Comparison of ENCODE assay signal across 16 mouse cellular contexts in the genomic region with DNA sequence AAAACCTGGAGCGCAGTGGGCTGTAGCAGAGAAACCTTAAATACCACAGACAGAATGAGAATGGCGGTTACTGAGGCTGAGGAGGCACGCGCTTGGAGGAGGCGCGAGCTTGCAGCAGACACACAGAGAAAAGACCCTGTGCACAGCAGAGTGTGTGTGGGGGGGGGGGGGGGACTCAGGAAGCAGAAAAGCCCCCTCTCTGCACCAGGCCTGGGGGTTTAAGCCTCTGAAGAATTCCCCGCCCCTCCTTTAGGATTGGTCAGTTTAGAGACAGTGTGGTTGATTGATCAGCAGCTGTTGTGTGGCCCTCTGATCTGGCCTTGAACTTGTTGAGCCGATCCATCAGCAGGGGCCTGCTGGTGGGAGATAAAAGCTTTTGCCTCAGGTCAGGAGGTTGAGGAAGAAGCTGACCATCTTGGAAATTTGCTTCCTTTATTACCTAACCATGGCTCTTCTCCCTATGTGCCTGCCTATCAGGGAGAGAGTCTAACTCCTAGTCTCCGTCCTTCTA.
A peak's percentile ranks its signal among the peaks of the same experiment; 100 is the strongest.
DNase-seq lines count a peak whose midpoint lies in the region; ATAC-seq and TF ChIP-seq lines count a peak whose summit lies in the region.
"Had no signal": no experiment of that assay in that cellular context is flagged by ENCODE, and none has a peak within 500 bp of the region (broad histone marks: within the 10 kb centered on the region; RNA-seq: fewer than 3 reads in every experiment).

No protein-coding gene starts in this region.

- no peak overlapping the region for H3K4me3 ChIP-seq in stomach, embryonic 14.5 days (ENCODE audit: low read depth, low read length)
- no peak overlapping the region for H3K4me3 ChIP-seq in stomach, postnatal 0 days (ENCODE audit: low read depth, low read length)
- H3K4me3 ChIP-seq in forebrain, embryonic 11.5 days (ENCODE audit: low read depth, low read length) = no peak overlapping the region
- H3K4me3 ChIP-seq in midbrain, embryonic 12.5 days = no peak overlapping the region
- H3K4me3 ChIP-seq in thymus, adult 2 months (ENCODE audit: control insufficient read depth, insufficient read depth, low read length) = no peak overlapping the region
- H3K4me3 ChIP-seq: limb, embryonic 12.5 days had no signal

- H3K4me1 ChIP-seq in stomach, embryonic 14.5 days (ENCODE audit: control insufficient read depth, insufficient read depth, low read length) = no peaks in the 10 kb centered on the region
- no peaks in the 10 kb centered on the region; the same call in 1 of the 2 replicates for H3K4me1 ChIP-seq in stomach, postnatal 0 days (replicated peaks; ENCODE audit: control insufficient read depth, insufficient read depth)
- peaks cover 17% of the 10 kb centered on the region for H3K4me1 ChIP-seq in forebrain, embryonic 11.5 days (replicated peaks; ENCODE audit: control insufficient read depth, insufficient read depth, low read length)
- H3K4me1 ChIP-seq in midbrain, embryonic 12.5 days = peaks cover 26% of the 10 kb centered on the region
- H3K4me1 ChIP-seq in thymus, adult 2 months (replicated peaks; ENCODE audit: control insufficient read depth, insufficient read depth, low read length) = no peaks in the 10 kb centered on the region

- no peaks in the 10 kb centered on the region for H3K36me3 ChIP-seq in stomach, embryonic 14.5 days (ENCODE audit: control insufficient read depth, insufficient read depth, low read length)
- H3K36me3 ChIP-seq in stomach, postnatal 0 days (ENCODE audit: control insufficient read depth, insufficient read depth, low read length) = no peaks in the 10 kb centered on the region
- H3K36me3 ChIP-seq in forebrain, embryonic 11.5 days (ENCODE audit: control insufficient read depth, insufficient read depth, low read length) = no peaks in the 10 kb centered on the region
- H3K36me3 ChIP-seq in midbrain, embryonic 12.5 days = no peaks in the 10 kb centered on the region
- no peaks in the 10 kb centered on the region for H3K36me3 ChIP-seq in thymus, adult 2 months (ENCODE audit: control insufficient read depth, insufficient read depth, low read length)
- H3K36me3 ChIP-seq: limb, embryonic 12.5 days had no signal

- no peak for TF ChIP-seq EP300 in stomach, postnatal 0 days (optimal IDR thresholded peaks at IDR 0.05)

- ATAC-seq in stomach, embryonic 14.5 days (ENCODE audit: insufficient number of reproducible peaks, insufficient read depth, low FRiP score, low read depth) = no peak
- ATAC-seq in stomach, postnatal 0 days (ENCODE audit: low FRiP score, low TSS enrichment) = no peak
- peak; percentile 55; the same call in 1 of the 2 replicates for ATAC-seq in forebrain, embryonic 11.5 days (replicated peaks; ENCODE audit: low FRiP score)
- 0 out of 2 replicates have a peak, but pooled peaks have one; percentile 16 for ATAC-seq in midbrain, embryonic 12.5 days (ENCODE audit: low FRiP score, low read depth)
- ATAC-seq: liver, postnatal 0 days had no signal

- 26% methylated on average over 9 of the region's 9 CpGs for WGBS in stomach, embryonic 14.5 days
- WGBS in stomach, postnatal 0 days = 41% methylated on average over 9 of the region's 9 CpGs
- WGBS in forebrain, embryonic 11.5 days = 17% methylated on average over 9 of the region's 9 CpGs
- WGBS in midbrain, embryonic 12.5 days = 10% methylated on average over 9 of the region's 9 CpGs
- WGBS in thymus, adult 2 months = 68% methylated on average over 9 of the region's 9 CpGs

- no peaks in the 10 kb centered on the region for H3K27me3 ChIP-seq in stomach, embryonic 14.5 days (ENCODE audit: control insufficient read depth, insufficient read depth, low read length)
- no peaks in the 10 kb centered on the region for H3K27me3 ChIP-seq in stomach, postnatal 0 days (ENCODE audit: control insufficient read depth, insufficient read depth, low read length)
- H3K27me3 ChIP-seq in forebrain, embryonic 11.5 days (ENCODE audit: control insufficient read depth, insufficient read depth, low read length) = peaks cover 5% of the 10 kb centered on the region; the same call in 1 of the 2 replicates
- peaks cover 91% of the 10 kb centered on the region for H3K27me3 ChIP-seq in midbrain, embryonic 12.5 days
- H3K27me3 ChIP-seq in thymus, adult 2 months (ENCODE audit: control insufficient read depth, insufficient read depth, low read length) = no peaks in the 10 kb centered on the region

- TF ChIP-seq CTCF in stomach, postnatal 0 days (IDR thresholded peaks at IDR 0.05; ENCODE audit: low read depth) = no peak
- TF ChIP-seq CTCF in thymus, adult 2 months (IDR thresholded peaks at IDR 0.05; ENCODE audit: borderline replicate concordance, control insufficient read depth, extremely low read depth, insufficient read depth, low read length, poor library complexity) = no peak

- no peak for DNase-seq in stomach, postnatal 0 days (ENCODE audit: low spot score)
- DNase-seq in forebrain, embryonic 11.5 days (ENCODE audit: low spot score) = no peak
- DNase-seq in yolk sac, embryonic 10.5 days (ENCODE audit: low spot score) = peak; percentile 14
- DNase-seq in thymus, adult 2 months = no peak
- no peak for DNase-seq in urinary bladder, postnatal 36 days (ENCODE audit: low spot score in 2 of 2)
- no peak for DNase-seq in kidney, postnatal 36 days
- DNase-seq: cerebellum, adult 11-12 months; heart, adult 11 months; heart, postnatal 4 days; kidney, adult 9 months; liver, postnatal 0 days; lung, postnatal 4 days; thymus, adult 18-20 months had no signal

- H3K4me2 ChIP-seq in stomach, embryonic 14.5 days (replicated peaks; ENCODE audit: low read depth, low read length) = no peak overlapping the region
- no peak overlapping the region for H3K4me2 ChIP-seq in stomach, postnatal 0 days (replicated peaks; ENCODE audit: low read depth)
- no peak overlapping the region for H3K4me2 ChIP-seq in forebrain, embryonic 11.5 days (ENCODE audit: low read depth, low read length, severe bottlenecking)
- peak overlapping the region; percentile 32 for H3K4me2 ChIP-seq in midbrain, embryonic 12.5 days (replicated peaks)
- H3K4me2 ChIP-seq: limb, embryonic 12.5 days had no signal

- no peak overlapping the region for H3K9ac ChIP-seq in stomach, embryonic 14.5 days (replicated peaks; ENCODE audit: low read depth, low read length)
- H3K9ac ChIP-seq in stomach, postnatal 0 days (ENCODE audit: low read length) = no peak overlapping the region
- no peak overlapping the region for H3K9ac ChIP-seq in forebrain, embryonic 11.5 days (ENCODE audit: low read length)
- no peak overlapping the region for H3K9ac ChIP-seq in midbrain, embryonic 12.5 days (replicated peaks)
- H3K9ac ChIP-seq: limb, embryonic 12.5 days; liver, postnatal 0 days had no signal

- H3K9me3 ChIP-seq in stomach, embryonic 14.5 days (ENCODE audit: control insufficient read depth, low read depth, low read length) = no peaks in the 10 kb centered on the region
- no peaks in the 10 kb centered on the region for H3K9me3 ChIP-seq in stomach, postnatal 0 days (ENCODE audit: control insufficient read depth, low read length)
- H3K9me3 ChIP-seq in forebrain, embryonic 11.5 days (ENCODE audit: control insufficient read depth, low read length) = no peaks in the 10 kb centered on the region
- H3K9me3 ChIP-seq in midbrain, embryonic 12.5 days = no peaks in the 10 kb centered on the region
- H3K9me3 ChIP-seq: limb, embryonic 12.5 days had no signal

- TF ChIP-seq POLR2A in thymus, adult 2 months (IDR thresholded peaks at IDR 0.05; ENCODE audit: control insufficient read depth, extremely low read depth, insufficient read depth, low read length, poor library complexity) = no peak

- H3K27ac ChIP-seq in stomach, embryonic 14.5 days (ENCODE audit: low read length) = peak overlapping the region; percentile 35; the same call in 1 of the 2 replicates
- H3K27ac ChIP-seq in stomach, postnatal 0 days (replicated peaks) = no peak overlapping the region
- H3K27ac ChIP-seq in forebrain, embryonic 11.5 days (ENCODE audit: low read depth, low read length) = no peak overlapping the region
- H3K27ac ChIP-seq in midbrain, embryonic 12.5 days (replicated peaks) = no peak overlapping the region
- no peak overlapping the region for H3K27ac ChIP-seq in thymus, adult 2 months (ENCODE audit: control insufficient read depth, insufficient read depth, low read length)
- H3K27ac ChIP-seq: limb, embryonic 12.5 days had no signal

Comparison
In these comparisons a context has a peak if more than half of its experiments do, and no peak if none do; other contexts are left out.
1. ATAC-seq: peak in forebrain, embryonic 11.5 days (single experiment) and midbrain, embryonic 12.5 days (single experiment); none in stomach, embryonic 14.5 days (single experiment) and stomach, postnatal 0 days (single experiment).